Mouse (Mus musculus): ENCODE results near the gene C9. TPM values are rescaled to one million over a fixed set of nuclear protein-coding genes. Genes with fewer than 3 reads are reported as not detected.
A peak's percentile ranks its signal among the peaks of the same experiment; 100 is the strongest.

C9 gene
- polyA plus RNA-seq, 1 experiment from 2014 or later = not detected

- ATAC-seq (ENCODE audit: insufficient number of reproducible peaks, insufficient read depth, low FRiP score, low read depth) = no peak
- no peak overlapping the region for H3K27ac ChIP-seq (ENCODE audit: low read length)
- no peaks in the 10 kb centered on the region for H3K36me3 ChIP-seq (ENCODE audit: control insufficient read depth, insufficient read depth, low read length)
- no peak overlapping the region for H3K4me2 ChIP-seq (replicated peaks; ENCODE audit: low read depth, low read length)
- no peak overlapping the region for H3K4me3 ChIP-seq (ENCODE audit: low read depth, low read length)
- no peak overlapping the region for H3K9ac ChIP-seq (replicated peaks; ENCODE audit: low read depth, low read length)
- H3K4me1 ChIP-seq (ENCODE audit: control insufficient read depth, insufficient read depth, low read length) = no peaks in the 10 kb centered on the region
- H3K27me3 ChIP-seq (ENCODE audit: control insufficient read depth, insufficient read depth, low read length) = no peaks in the 10 kb centered on the region
- 85% methylated on average over 6 of the region's 6 CpGs for whole genome bisulfite sequencing
- no peaks in the 10 kb centered on the region for H3K9me3 ChIP-seq (ENCODE audit: control insufficient read depth, low read depth, low read length)
Observed at GRCm38 (mm10) chr15:6411334-6411733, 33.8 kb upstream of the C9 start.

GRCm38 (mm10) chr15:6415317-6415716, 29.8 kb upstream of the C9 start:
- WGBS = 84% methylated on average over 5 of the region's 5 CpGs
- Histone ChIP-seq H3K4me3 (ENCODE audit: low read depth, low read length) (no peak overlapping the region), H3K27ac (ENCODE audit: low read length) (no peak overlapping the region), H3K4me1 (ENCODE audit: control insufficient read depth, insufficient read depth, low read length) (no peaks in the 10 kb centered on the region), H3K9me3 (ENCODE audit: control insufficient read depth, low read depth, low read length) (no peaks in the 10 kb centered on the region), H3K4me2 (replicated peaks; ENCODE audit: low read depth, low read length) (no peak overlapping the region), H3K36me3 (ENCODE audit: control insufficient read depth, insufficient read depth, low read length) (no peaks in the 10 kb centered on the region; the same call in 1 of the 2 replicates), H3K27me3 (ENCODE audit: control insufficient read depth, insufficient read depth, low read length) (no peaks in the 10 kb centered on the region), H3K9ac (replicated peaks; ENCODE audit: low read depth, low read length) (no peak overlapping the region)
- ATAC-seq (ENCODE audit: insufficient number of reproducible peaks, insufficient read depth, low FRiP score, low read depth) = no peak

GRCm38 (mm10) chr15:6431777-6432176, 13.3 kb upstream of the C9 start:
- Histone ChIP-seq H3K36me3 (ENCODE audit: control insufficient read depth, insufficient read depth, low read length) (peaks cover 3% of the 10 kb centered on the region; the same call in 1 of the 2 replicates), H3K4me1 (ENCODE audit: control insufficient read depth, insufficient read depth, low read length) (peaks cover 3% of the 10 kb centered on the region; the same call in 1 of the 2 replicates), H3K4me2 (replicated peaks; ENCODE audit: low read depth, low read length) (no peak overlapping the region), H3K9me3 (ENCODE audit: control insufficient read depth, low read depth, low read length) (no peaks in the 10 kb centered on the region), H3K27me3 (ENCODE audit: control insufficient read depth, insufficient read depth, low read length) (no peaks in the 10 kb centered on the region), H3K27ac (ENCODE audit: low read length) (peak overlapping the region; percentile 44; the same call in 1 of the 2 replicates), H3K4me3 (ENCODE audit: low read depth, low read length) (no peak overlapping the region), H3K9ac (replicated peaks; ENCODE audit: low read depth, low read length) (no peak overlapping the region)
- no peak for ATAC-seq (ENCODE audit: insufficient number of reproducible peaks, insufficient read depth, low FRiP score, low read depth)
- WGBS = 83% methylated on average over 7 of the region's 7 CpGs

DNA sequence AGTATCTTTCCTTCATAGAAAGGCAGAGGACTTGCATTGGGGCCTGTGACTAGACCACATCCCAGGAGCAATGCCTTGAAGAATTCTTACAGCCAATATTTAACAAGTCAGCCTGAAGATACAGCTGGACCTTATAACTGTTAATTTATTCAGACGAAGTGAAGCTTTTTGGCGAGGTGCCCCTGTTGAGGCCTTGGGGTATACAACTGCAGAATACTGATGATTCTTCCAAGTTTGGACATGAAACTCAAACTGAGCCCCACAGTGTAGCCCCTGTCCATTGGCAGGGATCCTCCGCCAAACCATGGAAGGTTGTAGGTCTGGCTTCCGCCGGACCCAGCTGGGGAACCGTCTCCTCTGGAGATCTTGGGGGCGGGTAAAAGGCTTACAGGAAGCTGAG, 12.7 kb upstream of the C9 start:
- ATAC-seq (ENCODE audit: insufficient number of reproducible peaks, insufficient read depth, low FRiP score, low read depth) = peak; percentile 82; the same call in 1 of the 2 replicates
- 49% methylated on average over 7 of the region's 7 CpGs for WGBS
- H3K9ac ChIP-seq (replicated peaks; ENCODE audit: low read depth, low read length) = no peak overlapping the region
- peaks cover 3% of the 10 kb centered on the region; the same call in 1 of the 2 replicates for H3K36me3 ChIP-seq (ENCODE audit: control insufficient read depth, insufficient read depth, low read length)
- H3K27ac ChIP-seq (ENCODE audit: low read length) = peak overlapping the region; percentile 66
- peaks cover 3% of the 10 kb centered on the region; the same call in 1 of the 2 replicates for H3K4me1 ChIP-seq (ENCODE audit: control insufficient read depth, insufficient read depth, low read length)
- no peak overlapping the region for H3K4me2 ChIP-seq (replicated peaks; ENCODE audit: low read depth, low read length)
- no peaks in the 10 kb centered on the region for H3K27me3 ChIP-seq (ENCODE audit: control insufficient read depth, insufficient read depth, low read length)
- no peaks in the 10 kb centered on the region for H3K9me3 ChIP-seq (ENCODE audit: control insufficient read depth, low read depth, low read length)
- no peak overlapping the region for H3K4me3 ChIP-seq (ENCODE audit: low read depth, low read length)

DNA sequence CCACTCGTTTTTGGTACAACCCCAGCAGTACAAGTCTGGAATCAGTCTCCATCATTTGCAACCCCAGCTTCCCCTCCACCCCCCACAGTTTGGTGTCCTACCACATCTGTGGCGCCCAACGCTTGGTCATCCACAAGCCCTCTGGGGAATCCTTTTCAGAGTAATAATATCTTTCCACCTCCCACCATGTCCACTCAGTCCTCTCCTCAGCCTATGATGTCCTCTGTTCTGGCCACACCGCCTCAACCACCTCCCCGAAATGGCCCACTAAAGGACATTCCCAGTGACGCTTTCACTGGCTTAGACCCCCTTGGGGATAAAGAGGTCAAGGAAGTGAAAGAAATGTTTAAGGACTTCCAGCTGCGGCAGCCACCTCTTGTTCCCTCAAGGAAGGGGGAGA, 9.8 kb upstream of the C9 start:
- no peak overlapping the region for H3K9ac ChIP-seq (replicated peaks; ENCODE audit: low read depth, low read length)
- ATAC-seq (ENCODE audit: insufficient number of reproducible peaks, insufficient read depth, low FRiP score, low read depth) = no peak
- H3K4me2 ChIP-seq (replicated peaks; ENCODE audit: low read depth, low read length) = no peak overlapping the region
- H3K36me3 ChIP-seq (ENCODE audit: control insufficient read depth, insufficient read depth, low read length) = peaks cover 3% of the 10 kb centered on the region; the same call in 1 of the 2 replicates
- no peaks in the 10 kb centered on the region for H3K27me3 ChIP-seq (ENCODE audit: control insufficient read depth, insufficient read depth, low read length)
- H3K27ac ChIP-seq (ENCODE audit: low read length) = no peak overlapping the region
- peaks cover 3% of the 10 kb centered on the region; the same call in 1 of the 2 replicates for H3K4me1 ChIP-seq (ENCODE audit: control insufficient read depth, insufficient read depth, low read length)
- no peaks in the 10 kb centered on the region for H3K9me3 ChIP-seq (ENCODE audit: control insufficient read depth, low read depth, low read length)
- no peak overlapping the region for H3K4me3 ChIP-seq (ENCODE audit: low read depth, low read length)
- 94% methylated on average over 7 of the region's 7 CpGs for WGBS

GRCm38 (mm10) chr15:6435773-6436172, 9.4 kb upstream of the C9 start:
- Histone ChIP-seq H3K4me2 (replicated peaks; ENCODE audit: low read depth, low read length) (no peak overlapping the region), H3K36me3 (ENCODE audit: control insufficient read depth, insufficient read depth, low read length) (peaks cover 3% of the 10 kb centered on the region; the same call in 1 of the 2 replicates), H3K4me3 (ENCODE audit: low read depth, low read length) (no peak overlapping the region), H3K27ac (ENCODE audit: low read length) (no peak overlapping the region), H3K9me3 (ENCODE audit: control insufficient read depth, low read depth, low read length) (no peaks in the 10 kb centered on the region), H3K27me3 (ENCODE audit: control insufficient read depth, insufficient read depth, low read length) (no peaks in the 10 kb centered on the region), H3K9ac (replicated peaks; ENCODE audit: low read depth, low read length) (no peak overlapping the region), H3K4me1 (ENCODE audit: control insufficient read depth, insufficient read depth, low read length) (peaks cover 3% of the 10 kb centered on the region; the same call in 1 of the 2 replicates)
- WGBS = 55% methylated on average over 2 of the region's 2 CpGs
- ATAC-seq (ENCODE audit: insufficient number of reproducible peaks, insufficient read depth, low FRiP score, low read depth) = no peak

DNA sequence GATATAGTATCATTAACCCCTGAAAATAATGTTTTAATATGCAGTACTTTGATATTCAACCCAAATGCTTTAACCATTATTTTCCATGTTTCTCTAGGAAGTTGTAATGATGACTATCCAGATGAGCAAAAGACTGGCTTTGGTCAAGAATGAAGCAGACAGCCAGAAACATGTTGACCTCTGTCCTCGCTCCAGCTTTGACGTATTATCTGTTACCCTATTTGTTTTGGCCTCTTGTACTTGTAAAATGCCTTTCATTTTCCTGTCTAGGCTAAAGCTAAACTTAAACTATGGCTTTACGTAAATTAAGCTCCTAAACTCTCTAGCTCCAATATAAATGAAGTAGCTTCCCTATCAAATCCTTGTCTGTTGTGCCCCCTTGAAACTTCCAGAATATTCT, 6.4 kb upstream of the C9 start:
- no peak overlapping the region for H3K27ac ChIP-seq (ENCODE audit: low read length)
- no peak overlapping the region for H3K4me3 ChIP-seq (ENCODE audit: low read depth, low read length)
- H3K9ac ChIP-seq (replicated peaks; ENCODE audit: low read depth, low read length) = no peak overlapping the region
- peaks cover 3% of the 10 kb centered on the region; the same call in 1 of the 2 replicates for H3K36me3 ChIP-seq (ENCODE audit: control insufficient read depth, insufficient read depth, low read length)
- H3K4me2 ChIP-seq (replicated peaks; ENCODE audit: low read depth, low read length) = no peak overlapping the region
- H3K4me1 ChIP-seq (ENCODE audit: control insufficient read depth, insufficient read depth, low read length) = no peaks in the 10 kb centered on the region
- no peaks in the 10 kb centered on the region for H3K27me3 ChIP-seq (ENCODE audit: control insufficient read depth, insufficient read depth, low read length)
- no peak for ATAC-seq (ENCODE audit: insufficient number of reproducible peaks, insufficient read depth, low FRiP score, low read depth)
- no peaks in the 10 kb centered on the region for H3K9me3 ChIP-seq (ENCODE audit: control insufficient read depth, low read depth, low read length)
- 70% methylated on average over 3 of the region's 3 CpGs for WGBS

DNA sequence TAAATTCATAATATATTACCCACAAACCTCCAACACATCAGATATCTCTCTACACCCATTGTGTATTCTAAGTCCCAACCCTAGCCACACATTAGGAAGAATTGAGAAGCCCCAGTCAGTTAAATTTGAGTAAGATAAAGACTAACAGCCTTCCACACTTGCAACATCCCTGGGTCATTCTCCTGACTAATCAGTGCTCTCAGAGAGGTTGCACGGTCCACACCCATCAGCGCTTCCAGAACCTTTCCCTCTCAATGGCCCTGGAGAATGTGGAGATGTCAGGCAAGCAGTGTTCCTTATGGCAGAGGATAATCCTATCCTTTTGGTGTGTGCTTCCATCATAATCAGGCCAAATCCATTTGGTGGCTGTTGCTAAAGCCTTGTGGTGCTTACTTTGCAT, 675 bp upstream of the C9 start:
- Histone ChIP-seq H3K9ac (replicated peaks; ENCODE audit: low read depth, low read length) (no peak overlapping the region), H3K36me3 (ENCODE audit: control insufficient read depth, insufficient read depth, low read length) (no peaks in the 10 kb centered on the region), H3K9me3 (ENCODE audit: control insufficient read depth, low read depth, low read length) (no peaks in the 10 kb centered on the region), H3K4me1 (ENCODE audit: control insufficient read depth, insufficient read depth, low read length) (peaks cover 11% of the 10 kb centered on the region), H3K4me2 (replicated peaks; ENCODE audit: low read depth, low read length) (no peak overlapping the region), H3K27me3 (ENCODE audit: control insufficient read depth, insufficient read depth, low read length) (no peaks in the 10 kb centered on the region), H3K27ac (ENCODE audit: low read length) (no peak overlapping the region), H3K4me3 (ENCODE audit: low read depth, low read length) (no peak overlapping the region)
- 76% methylated on average over 2 of the region's 2 CpGs for WGBS
- ATAC-seq (ENCODE audit: insufficient number of reproducible peaks, insufficient read depth, low FRiP score, low read depth) = no peak

DNA sequence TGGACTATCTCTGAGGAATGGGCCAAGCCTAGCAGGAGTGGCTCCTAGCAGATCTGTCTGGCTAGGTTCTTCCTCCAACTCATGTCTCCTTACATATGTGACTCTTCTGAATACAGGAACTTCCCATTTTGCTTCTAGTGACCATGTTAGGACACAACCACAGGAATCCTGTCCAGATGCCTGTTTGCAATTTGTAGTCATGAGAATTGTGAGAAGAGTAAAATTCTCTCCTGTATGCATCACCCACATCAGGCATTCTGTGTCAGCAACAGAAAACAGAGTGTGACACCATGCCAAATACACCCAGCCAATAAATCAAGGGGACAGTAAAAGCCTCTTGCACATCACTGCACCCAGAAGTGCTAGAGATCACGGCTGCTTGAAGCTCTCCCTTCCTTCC, 1.1 kb downstream of the C9 start:
- Histone ChIP-seq H3K4me1 (ENCODE audit: control insufficient read depth, insufficient read depth, low read length) (peaks cover 11% of the 10 kb centered on the region), H3K9ac (replicated peaks; ENCODE audit: low read depth, low read length) (no peak overlapping the region), H3K27ac (ENCODE audit: low read length) (no peak overlapping the region), H3K4me2 (replicated peaks; ENCODE audit: low read depth, low read length) (no peak overlapping the region), H3K9me3 (ENCODE audit: control insufficient read depth, low read depth, low read length) (no peaks in the 10 kb centered on the region), H3K36me3 (ENCODE audit: control insufficient read depth, insufficient read depth, low read length) (no peaks in the 10 kb centered on the region), H3K4me3 (ENCODE audit: low read depth, low read length) (no peak overlapping the region), H3K27me3 (ENCODE audit: control insufficient read depth, insufficient read depth, low read length) (no peaks in the 10 kb centered on the region)
- 63% methylated on average over 1 of the region's 1 CpGs for WGBS
- no peak for ATAC-seq (ENCODE audit: insufficient number of reproducible peaks, insufficient read depth, low FRiP score, low read depth)

Data from stomach, embryonic 14.5 days (tissue).